Mouse (Mus musculus): ENCODE measurements around the gene Gm49321.

GRCm38 (mm10) chr12:73905555-73905954, 31.9 kb upstream of the Gm49321 start:
- TF ChIP-seq FOSL1 (IDR thresholded peaks at IDR 0.05; ENCODE audit: insufficient read depth, low read length, poor library complexity, severe bottlenecking) (no peak), CTCF (IDR thresholded peaks at IDR 0.05; ENCODE audit: control insufficient read depth, insufficient read depth, insufficient read length) (no peak), MAX (IDR thresholded peaks at IDR 0.05) (no peak), USF1 (IDR thresholded peaks at IDR 0.05; ENCODE audit: low read depth) (no peak), MYOD1 (IDR thresholded peaks at IDR 0.05; ENCODE audit: control insufficient read depth, insufficient read length, low read depth) (no peak), CEBPB (IDR thresholded peaks at IDR 0.05; ENCODE audit: low read depth) (no peak), MYOG (IDR thresholded peaks at IDR 0.05; ENCODE audit: control insufficient read depth, extremely low read depth, insufficient read length) (no peak)
